Mouse (Mus musculus): Measurements from ENCODE around the gene Rlim. TPM values are rescaled to one million over a fixed set of nuclear protein-coding genes. Genes with fewer than 3 reads are reported as not detected.

The Rlim gene
- polyA plus RNA-seq, 1 experiment from 2014 or later: 27.9 TPM

- no peak overlapping the region for H3K4me3 ChIP-seq (ENCODE audit: inconsistent target)
- H3K36me3 ChIP-seq (ENCODE audit: inconsistent target): no peaks in the 10 kb centered on the region
- 28% methylated on average over 3 of the region's 3 CpGs for WGBS (ENCODE audit: missing documents)
- H3K27ac ChIP-seq: no peak overlapping the region
- no peaks in the 10 kb centered on the region for H3K79me2 ChIP-seq (ENCODE audit: inconsistent target)
Observed at GRCm38 (mm10) chrX:103937333-103937732, 43.8 kb downstream of the Rlim start.

GRCm38 (mm10) chrX:103922436-103922835, 58.6 kb downstream of the Rlim start:
- no peak overlapping the region for H3K27ac ChIP-seq
- H3K79me2 ChIP-seq (ENCODE audit: inconsistent target): no peaks in the 10 kb centered on the region
- H3K4me3 ChIP-seq (ENCODE audit: inconsistent target): no peak overlapping the region
- no peaks in the 10 kb centered on the region for H3K36me3 ChIP-seq (ENCODE audit: inconsistent target)
- 56% methylated on average over 2 of the region's 2 CpGs for WGBS (ENCODE audit: missing documents)

- Histone ChIP-seq H3K79me2 (ENCODE audit: inconsistent target) (no peaks in the 10 kb centered on the region), H3K36me3 (ENCODE audit: inconsistent target) (no peaks in the 10 kb centered on the region), H3K27ac (no peak overlapping the region), H3K4me3 (ENCODE audit: inconsistent target) (no peak overlapping the region)
- 68% methylated on average over 5 of the region's 5 CpGs for WGBS (ENCODE audit: missing documents)
Observed at GRCm38 (mm10) chrX:103918954-103919353, 62.1 kb downstream of the Rlim start.

- no peak overlapping the region for H3K4me3 ChIP-seq (ENCODE audit: inconsistent target)
- no peaks in the 10 kb centered on the region for H3K79me2 ChIP-seq (ENCODE audit: inconsistent target)
- no peak overlapping the region for H3K27ac ChIP-seq
- no peaks in the 10 kb centered on the region for H3K36me3 ChIP-seq (ENCODE audit: inconsistent target)
- 14% methylated on average over 2 of the region's 3 CpGs for WGBS (ENCODE audit: missing documents)
Observed at GRCm38 (mm10) chrX:103914790-103915189, 66.3 kb downstream of the Rlim start.

Other genes with a start within 250 kb of the Rlim start
- gene Slc16a2, start 159.3 kb downstream of the Rlim start, polyA plus RNA-seq (2018): not detected in 3 replicates
- gene Nexmif, start 219.9 kb upstream of the Rlim start, polyA plus RNA-seq (2018): not detected in 3 replicates